Mouse (Mus musculus) kidney, postnatal 14 days (tissue): ENCODE measurements around the gene Shoc2.
"Not testable (repeated sequence)": the region's sequence is repeated elsewhere in the genome, so short reads cannot be mapped to it uniquely, and the experiment has no call there.

Source experiments
- DNase-seq: peaks from one replicate; pipeline ENCODE4 v3.0.0; 2022; ENCODE audit warnings: mixed read lengths

Gene Shoc2

GRCm38 (mm10) chr19:53943802-53944785 is at the start of gene Shoc2, which contains the start of gene Bbip1:
Gene Shoc2, plus strand, starts transcription at chr19:53944306.
Gene Bbip1, minus strand, starts transcription at chr19:53944627.
- DNase-seq: peak; percentile 99

GRCm38 (mm10) chr19:53894538-53895121 is 49.5 kb upstream of the Shoc2 start:
- DNase-seq: peak; percentile 34

GRCm38 (mm10) chr19:53898046-53898445 is 46.1 kb upstream of the Shoc2 start:
- no peak for DNase-seq

DNA sequence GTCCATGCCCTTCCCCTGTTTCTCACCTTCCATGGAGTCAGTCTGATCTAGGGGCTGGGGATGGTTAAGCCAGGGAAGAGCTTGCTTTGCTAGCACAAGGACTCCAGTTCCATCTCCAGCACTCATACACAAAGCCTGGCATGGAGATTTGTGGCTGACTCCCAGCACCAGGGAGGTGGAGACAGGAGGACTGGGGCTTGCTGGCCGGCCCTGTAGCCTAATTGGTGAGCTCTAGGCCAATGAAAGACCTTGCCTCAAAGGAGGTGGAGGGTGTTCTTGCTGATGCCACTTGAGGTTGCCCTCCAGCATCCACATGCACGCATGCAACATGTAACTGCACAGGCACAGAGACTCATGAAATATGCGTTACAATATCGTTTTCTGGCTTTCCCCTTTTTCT is 45.6 kb upstream of the Shoc2 start:
- DNase-seq: no peak

DNA sequence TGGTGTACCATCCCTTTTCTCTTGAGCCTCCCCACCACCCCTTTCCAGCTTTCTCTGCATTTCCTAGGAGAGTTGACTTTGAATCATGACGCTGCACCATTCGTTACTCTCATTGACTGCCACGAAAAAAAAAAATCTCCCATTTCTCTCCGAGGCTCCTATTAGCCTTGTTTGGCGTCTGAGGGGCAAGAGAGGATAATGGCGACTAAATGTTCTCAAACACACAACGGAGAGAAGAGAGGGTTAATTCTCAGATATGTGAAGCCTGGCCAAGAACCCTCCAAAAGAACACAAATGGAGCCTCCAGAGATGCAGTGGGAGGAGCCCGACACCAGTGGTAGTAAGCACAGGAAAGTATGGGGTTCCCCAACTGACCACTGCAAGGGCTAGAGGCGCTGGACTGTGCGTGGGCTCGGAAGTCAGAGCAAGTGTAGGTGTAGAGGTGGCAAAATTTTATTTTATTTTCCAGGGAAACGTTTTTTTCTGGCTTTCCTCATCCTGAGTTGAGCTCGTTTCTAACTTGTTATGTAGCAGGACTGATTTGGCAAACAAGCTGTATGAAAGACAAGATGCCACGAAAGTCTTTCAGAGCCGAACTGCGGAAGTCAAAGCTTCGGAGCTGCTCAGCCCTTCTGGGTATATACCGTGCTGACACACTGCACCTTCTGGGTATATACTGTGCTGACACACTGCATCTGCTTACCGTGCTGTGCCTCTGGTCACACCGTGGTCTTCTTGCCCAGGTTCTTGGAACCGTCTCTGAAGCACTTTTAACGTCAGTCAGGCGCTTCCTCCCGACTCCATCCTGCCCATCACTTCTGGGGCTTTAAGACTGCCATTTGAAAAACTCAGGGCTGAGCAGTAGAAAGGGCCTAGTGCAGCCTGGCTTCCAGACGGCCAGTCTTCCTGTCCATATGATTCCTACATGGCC is 44.9 kb upstream of the Shoc2 start:
- no peak for DNase-seq

- no peak for DNase-seq
These were observed 44.0 kb upstream of the Shoc2 start for GRCm38 (mm10) chr19:53899941-53900610.

GRCm38 (mm10) chr19:53901931-53902738 is 42.0 kb upstream of the Shoc2 start:
- DNase-seq: no peak

DNA sequence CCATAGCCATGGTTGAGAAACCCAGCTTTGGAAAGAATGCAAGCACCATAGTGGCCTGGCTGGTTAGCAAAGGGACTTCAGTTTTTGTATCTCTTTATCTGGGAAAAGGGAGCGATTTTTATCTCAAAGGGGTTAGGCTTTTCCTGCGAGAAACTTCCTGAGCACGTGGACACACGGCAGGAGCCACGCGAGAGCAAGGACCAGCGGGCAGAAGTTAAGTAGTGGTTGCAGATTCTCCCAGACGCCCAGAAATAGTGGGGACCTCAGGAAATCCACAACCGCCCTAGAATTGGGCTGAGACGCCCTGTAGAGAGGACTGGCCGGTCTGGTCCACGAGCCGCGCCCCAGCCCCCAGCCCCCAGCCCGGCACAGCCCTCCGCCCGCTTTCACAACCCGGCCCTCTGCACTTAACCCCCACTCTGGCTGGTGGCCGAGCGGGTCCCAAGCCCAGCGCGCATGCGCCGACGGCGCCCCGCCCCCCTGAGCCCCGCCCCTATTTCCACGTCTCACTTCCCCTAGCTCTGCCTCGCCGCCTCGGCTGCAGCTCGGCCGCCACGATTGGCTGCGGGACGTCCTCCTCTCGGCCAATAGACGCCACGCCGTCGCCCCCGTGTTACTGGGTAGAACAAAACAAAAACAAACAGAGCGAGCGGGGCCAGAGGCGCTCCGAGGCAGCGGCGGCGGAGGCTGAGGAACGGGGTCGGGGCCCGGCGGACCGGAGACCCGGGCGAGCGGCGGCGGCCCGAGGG is 41.2 kb upstream of the Shoc2 start:
- peak; percentile 98 for DNase-seq

DNA sequence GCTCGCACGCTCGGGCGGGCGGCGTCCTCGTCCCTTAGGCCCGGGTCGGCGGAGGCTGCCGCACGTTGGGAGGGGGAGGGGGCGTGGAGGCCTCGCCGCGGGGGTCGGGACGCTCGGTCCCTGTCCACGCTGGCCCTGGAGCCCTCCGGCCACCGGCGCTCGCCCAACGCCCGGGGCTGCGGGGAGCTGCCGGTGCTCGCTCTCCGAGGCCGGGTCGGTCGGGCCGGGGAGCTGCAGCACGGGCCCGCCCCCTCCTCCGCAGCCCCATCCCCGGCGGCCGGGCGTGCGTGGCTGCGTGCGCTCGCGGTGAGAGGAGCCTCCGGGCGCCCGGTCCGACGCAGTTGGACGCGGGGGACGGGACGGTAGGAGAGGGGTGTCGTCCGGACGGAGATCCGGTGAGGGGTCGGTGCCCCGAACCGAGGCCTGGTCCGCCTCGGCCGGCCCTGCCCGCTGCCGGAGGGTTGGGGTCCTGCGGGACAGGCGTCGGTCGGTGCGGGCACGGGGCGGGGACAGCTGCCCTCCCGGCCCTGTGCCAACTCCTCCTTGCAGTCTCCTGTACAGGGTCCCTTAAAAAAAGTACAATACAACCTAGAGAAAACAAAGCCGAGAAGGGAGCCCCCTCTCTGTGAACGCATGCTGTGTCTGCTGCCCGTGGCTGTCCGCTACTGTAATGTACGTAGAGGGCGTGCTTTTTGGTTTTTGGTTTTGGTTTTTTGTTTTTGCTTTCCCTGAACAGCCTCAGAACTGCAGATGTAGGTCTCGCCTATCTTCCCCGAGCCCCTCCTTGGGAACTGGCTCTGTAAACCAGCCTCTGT is 40.4 kb upstream of the Shoc2 start:
- DNase-seq: peak; percentile 66

- DNase-seq: no peak
These were observed 39.1 kb upstream of the Shoc2 start for GRCm38 (mm10) chr19:53904833-53905480.

DNA sequence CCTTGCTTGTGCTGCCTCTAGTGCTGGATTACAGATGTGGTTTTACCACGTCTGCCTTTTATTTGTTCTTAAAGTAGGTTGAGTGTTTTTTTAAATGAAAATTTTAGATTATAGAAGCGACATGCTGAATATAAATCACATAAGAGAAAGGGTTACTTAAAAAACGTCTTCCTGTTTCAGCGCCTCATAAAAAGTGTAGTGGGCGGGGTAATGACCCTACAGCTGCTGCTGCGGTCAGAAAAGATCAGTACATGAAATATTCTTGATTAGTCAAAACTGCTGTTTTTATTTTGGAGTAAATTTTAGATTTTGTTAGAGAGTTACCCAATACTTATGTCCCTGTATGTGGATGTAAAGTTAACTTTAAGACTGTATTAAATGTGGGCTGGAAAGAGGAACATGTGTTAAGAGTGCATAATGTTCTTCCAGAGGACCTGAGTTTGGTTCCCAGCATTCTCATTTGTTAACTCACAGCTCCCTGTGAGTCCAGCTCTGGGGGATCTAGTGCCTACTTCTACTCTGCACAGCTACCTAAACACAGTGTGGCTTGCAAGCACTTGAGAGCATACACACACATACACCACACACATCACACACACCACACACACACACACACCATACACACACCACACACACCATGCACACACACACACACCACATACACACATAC is 37.9 kb upstream of the Shoc2 start:
- peak; percentile 46 for DNase-seq

- not testable (repeated sequence) for DNase-seq
These were observed 37.4 kb upstream of the Shoc2 start for GRCm38 (mm10) chr19:53906703-53907070.

- no peak for DNase-seq
These were observed 29.2 kb upstream of the Shoc2 start for GRCm38 (mm10) chr19:53914950-53915349.

- DNase-seq: no peak
These were observed 24.6 kb upstream of the Shoc2 start for GRCm38 (mm10) chr19:53919541-53919940.

GRCm38 (mm10) chr19:53921996-53922395 is 22.1 kb upstream of the Shoc2 start:
- DNase-seq: not testable (repeated sequence)

- DNase-seq: no peak
These were observed 18.8 kb upstream of the Shoc2 start for GRCm38 (mm10) chr19:53925338-53925751.

DNA sequence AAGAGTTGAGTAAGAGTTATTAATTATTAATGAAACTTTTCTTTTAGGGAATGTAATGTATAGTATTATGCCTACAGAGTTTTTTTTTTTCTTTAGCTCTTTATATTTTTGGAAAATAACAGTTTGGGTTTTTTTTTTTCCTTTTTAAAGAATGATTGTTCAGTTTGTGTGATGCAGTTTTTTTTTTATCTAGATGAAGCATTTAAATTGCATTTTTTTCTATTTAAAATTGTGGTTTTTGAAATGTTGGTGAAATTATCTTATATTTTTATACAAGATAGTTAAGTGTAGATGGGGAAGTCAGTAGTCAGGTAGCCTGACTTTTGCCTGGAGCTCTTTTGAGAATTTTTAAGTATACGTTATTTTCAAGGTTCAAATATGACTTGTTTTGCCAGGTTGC is 17.4 kb upstream of the Shoc2 start:
- no peak for DNase-seq

DNA sequence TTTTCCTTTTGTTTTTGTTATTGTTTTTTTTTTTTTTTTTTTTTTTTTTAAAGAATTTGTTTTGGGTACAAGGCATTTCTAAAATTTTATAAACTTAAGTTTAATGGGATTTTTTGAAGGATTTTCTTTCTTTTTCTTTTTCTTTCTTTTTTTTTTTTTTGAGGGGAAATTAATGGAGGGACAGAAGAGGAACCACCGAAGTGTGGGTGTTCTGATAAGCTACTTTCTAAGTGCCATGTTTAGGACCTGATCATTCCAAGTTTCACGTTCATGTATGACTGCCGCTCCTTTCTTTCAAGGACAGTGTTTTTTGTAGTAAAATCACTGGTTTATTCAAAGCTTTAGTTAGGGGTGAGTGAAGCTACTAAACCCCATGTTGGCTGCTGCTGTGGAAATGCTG is 14.9 kb upstream of the Shoc2 start:
- DNase-seq: no peak

- no peak for DNase-seq
These were observed 11.1 kb upstream of the Shoc2 start for GRCm38 (mm10) chr19:53933050-53933449.
